Mouse (Mus musculus): Measurements from ENCODE around the gene Clec4g.

DNA sequence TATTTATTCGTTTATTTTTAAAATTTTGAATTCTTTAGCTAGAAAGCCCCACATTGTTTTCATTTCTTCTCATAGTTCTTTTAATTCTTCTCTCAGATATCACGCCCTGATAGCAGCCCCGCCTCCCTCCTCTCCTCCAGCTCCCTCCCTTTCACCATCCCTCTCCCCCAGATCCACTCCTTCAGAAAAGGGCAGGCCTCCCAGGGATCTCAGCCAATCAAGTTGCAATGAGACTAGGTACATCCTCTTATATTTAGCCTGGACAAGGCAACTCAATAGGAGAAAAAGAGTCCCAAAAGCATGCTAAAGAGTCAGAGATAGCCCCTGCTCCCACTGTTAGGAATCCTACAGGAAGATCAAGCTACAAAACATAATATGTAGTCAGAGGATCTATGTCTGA lies 45.8 kb downstream of the Clec4g start:
- TF ChIP-seq POLR2A (IDR thresholded peaks at IDR 0.05; ENCODE audit: insufficient read depth, low read depth, low read length), result no peak
- no peak for TF ChIP-seq CTCF (IDR thresholded peaks at IDR 0.05; ENCODE audit: insufficient read depth, low read depth, low read length)
